Mouse (Mus musculus): ENCODE data around the gene Plscr4.

Gene Plscr4

DNA sequence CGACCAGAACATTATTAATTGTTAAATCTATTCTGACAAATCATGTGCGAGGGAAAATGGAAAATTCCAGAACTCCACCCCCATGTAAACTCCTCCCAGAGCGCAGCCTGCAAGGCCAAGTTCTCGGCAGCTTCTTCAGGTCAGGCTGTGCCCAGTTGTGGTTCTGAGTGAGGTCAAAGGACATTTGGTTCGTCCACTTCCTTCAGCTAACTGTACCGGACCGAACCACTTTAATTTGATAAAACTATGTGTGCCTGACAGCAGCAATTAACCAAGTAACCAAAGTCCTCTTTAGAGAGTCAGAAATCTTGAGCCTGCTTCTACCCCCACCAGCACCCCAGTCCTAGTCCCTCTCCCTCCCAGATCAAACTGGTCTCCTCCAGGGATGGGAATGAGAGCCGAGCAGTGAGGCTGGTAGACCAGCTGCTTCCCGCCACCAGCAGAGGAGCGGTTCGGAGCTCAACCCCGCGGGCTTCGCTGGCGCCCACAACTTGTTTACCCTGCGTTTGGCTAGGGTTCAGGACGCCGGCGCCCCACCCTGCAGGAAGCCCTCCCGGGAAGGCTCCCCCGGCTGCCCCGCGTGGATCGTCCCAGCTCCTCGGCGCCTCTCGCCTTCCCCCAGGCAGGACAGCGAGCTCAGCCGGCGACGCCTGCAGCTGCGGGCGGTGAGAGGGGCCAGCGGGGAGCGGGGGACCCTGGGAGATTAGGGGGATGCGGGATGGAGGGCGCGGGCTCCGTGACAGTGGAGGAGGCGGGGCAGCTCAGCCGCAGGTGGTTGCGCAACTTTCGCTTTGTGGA, at the start of gene Plscr4:
Gene Plscr4 (plus strand): TSS at position 113 of the 798 bp plus-strand sequence.
- DNase-seq (ENCODE audit: low spot score in 2 of 2): peak; percentile 3 to 6

DNA sequence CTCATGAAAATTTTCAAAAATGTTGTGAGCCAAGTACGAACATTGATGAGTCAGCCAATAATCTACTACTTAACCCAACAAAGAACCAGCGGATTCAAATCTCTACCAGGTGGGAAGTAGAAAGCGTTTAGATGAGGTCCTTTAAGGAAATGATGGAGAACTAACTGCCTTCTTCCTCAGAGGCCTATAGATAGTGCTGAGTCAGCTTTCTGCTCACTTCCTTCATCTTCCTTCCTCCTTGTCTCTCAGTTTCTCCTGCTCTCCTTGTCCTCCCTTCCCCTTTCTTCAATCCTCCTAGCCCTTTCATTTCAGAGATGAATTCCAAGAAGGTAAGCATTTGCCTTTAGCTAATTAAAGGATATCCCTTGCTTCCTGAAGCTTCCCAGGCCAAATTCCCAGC, 46.9 kb upstream of the Plscr4 start:
- DNase-seq (ENCODE audit: low spot score in 2 of 2): no peak

DNA sequence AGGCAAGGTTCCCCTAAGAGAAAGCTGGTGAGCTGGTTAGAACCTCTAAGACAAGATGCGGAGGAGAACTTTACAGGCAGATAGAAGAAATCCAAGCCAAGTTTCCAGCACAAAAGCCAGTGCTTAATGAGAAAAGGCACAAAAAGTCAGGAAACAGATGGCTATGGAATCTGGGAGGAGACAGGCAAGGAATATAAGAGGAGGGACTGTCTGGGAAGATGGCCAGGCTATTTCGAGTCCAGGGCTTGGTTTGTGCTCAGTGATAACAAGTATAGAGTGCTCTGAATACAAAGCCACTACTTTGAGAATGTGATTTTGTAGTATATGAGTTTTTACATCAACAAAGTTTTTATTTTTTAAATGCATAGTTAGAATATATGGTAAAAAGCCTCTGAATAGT, 45.1 kb upstream of the Plscr4 start:
- no peak for DNase-seq (ENCODE audit: low spot score in 2 of 2)

DNA sequence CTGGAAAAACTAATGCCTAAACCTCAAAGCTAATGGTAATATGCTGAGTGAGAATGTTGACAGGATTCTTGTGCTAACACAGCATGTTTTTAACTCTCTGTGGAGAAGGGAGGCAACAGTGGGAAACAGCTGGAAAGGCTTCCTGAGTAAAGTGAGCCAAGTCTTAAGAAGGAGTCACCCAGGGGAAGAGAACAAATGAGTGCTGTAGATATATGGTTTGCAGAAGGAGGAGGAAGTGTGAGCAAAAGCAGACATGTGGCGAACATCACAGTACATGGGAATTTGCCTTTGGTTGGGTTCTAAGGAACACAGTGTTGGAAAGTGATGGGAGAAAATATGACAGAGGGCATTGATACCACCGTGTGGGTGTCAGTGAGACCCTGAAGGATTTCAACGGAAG, 43.5 kb upstream of the Plscr4 start:
- no peak for DNase-seq (ENCODE audit: low spot score in 2 of 2)

DNA sequence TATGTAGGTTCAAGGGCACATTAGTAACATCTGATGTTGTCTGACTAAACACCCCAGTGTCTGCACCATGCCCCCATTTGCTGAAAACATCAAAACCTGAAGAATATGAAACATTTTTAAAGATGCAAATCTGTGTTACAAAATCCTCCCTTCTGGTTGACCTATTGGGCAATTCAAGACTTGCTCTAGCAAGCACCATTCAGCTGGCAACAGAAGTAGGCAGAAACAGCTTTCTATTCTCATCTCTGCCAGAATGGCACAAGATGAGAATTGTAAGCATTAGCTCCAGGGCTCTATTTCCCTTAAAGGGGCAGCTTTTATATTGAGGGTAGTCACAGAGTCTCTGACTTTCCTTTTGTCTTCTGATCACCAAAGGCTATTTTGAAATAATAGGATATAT, 19.4 kb upstream of the Plscr4 start:
- DNase-seq (ENCODE audit: low spot score in 2 of 2): no peak

DNA sequence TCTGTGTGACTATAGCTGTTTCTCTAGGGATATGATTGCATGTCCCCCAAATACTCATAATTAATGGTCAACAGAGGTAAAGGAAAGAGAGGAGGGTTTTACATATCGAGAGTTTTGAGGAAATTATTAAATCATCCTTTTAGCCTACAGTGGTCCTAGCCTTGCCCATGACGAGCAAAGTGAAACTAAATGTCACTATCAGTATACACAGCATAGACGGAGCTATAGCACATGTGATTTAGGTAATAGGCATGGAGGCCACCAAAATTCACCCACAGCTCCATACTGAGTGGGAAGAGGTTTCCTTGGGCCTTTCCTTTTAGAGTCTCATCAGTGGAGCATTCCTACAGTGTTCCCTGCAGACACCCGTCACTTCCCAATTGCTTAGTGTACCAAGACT, 15.7 kb upstream of the Plscr4 start:
- no peak for DNase-seq (ENCODE audit: low spot score in 2 of 2)

DNA sequence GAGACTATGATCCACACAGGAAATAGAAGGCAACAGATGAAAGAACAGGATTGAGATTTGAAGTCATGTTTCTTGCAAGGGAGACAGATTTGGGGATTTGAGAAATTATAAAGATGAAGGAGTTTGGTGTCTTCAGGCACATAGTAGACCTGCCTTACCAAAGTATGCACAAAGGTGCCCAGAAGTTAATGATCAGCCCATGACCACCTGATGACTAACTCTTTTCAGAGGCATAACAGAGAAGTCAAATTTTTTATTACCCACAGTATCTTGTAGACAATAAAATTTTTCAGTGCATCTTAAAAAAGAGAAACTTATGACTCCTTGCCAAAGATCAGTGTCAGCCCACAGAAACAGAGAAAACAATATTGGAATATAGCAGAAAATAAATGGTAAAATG, 12.6 kb upstream of the Plscr4 start:
- no peak for DNase-seq (ENCODE audit: low spot score in 2 of 2)

DNA sequence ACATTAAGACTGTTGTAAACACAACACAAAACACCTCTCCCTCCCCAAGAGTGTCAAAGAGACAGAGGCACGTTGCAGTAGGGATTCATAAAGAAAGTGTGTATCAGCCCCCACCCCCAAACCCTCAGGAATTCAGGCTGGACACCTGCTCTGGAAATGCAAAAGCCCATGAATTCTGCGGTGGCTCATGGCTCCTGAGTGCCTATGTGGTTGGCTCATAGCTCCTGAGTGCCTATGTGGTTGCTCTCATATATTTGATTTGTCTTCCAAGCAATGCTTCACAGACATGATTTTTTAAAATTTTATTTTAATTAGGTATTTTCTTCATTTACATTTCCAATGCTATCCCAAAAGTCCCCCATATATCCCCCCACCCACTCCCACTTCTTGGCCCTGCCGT, 568 bp upstream of the Plscr4 start:
- DNase-seq (ENCODE audit: low spot score in 2 of 2): no peak

DNA sequence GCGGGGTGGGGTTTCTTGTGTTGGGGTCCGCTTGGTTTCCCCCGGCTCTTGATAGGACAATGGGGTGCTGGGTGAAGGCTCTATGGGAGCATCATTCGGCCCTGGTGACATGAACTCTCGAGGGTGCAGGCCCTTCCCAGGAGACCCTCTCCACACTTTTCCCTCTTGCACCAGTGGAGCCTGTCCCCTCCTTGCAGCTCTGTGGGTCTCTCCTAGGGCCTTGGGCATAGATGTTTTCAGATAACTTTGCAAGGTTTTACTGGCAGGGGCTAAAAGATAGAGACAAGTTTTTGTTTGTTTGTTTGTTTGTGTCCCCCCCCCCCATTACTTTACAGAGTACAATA, 858 bp downstream of the Plscr4 start:
- no peak for DNase-seq (ENCODE audit: low spot score in 2 of 2)

DNA sequence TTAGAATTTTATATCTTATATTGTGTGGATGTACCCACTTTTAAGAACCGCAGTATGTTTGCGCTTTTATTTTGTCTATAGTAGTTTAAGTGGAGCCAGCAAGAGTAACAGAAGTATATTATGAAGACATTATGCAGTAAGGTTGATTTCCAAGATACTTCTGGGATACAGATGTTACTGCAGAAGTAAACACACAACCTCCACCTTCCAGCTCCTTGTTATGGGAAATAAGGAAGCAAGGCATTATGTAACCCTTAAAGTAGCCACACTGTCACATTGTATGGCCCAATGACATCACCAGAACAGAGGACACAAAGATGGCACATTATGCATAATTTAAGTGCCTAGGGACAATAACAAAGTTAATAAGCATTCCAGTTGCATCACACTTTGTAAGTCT, 1.2 kb downstream of the Plscr4 start:
- DNase-seq (ENCODE audit: low spot score in 2 of 2): no peak

DNA sequence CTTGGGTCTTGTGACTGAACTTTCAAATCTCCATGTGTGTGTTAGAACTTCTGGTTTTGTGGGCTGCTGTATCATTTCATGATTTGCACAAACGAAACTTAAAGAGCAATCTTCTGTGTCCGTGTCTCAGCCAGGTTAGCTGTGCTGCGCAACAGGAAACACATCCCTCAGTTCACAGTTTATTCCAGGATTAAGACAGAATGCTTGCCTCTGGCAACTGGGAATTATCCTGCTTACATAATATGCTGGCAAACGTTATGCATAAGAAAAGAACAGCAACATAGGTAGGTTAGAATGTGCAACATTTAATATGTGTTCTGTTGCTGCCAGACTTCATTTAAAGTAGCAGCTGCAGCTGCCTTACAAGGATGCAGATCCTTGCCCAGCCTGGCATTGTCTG, 10.6 kb downstream of the Plscr4 start:
- no peak for DNase-seq (ENCODE audit: low spot score in 2 of 2)

DNA sequence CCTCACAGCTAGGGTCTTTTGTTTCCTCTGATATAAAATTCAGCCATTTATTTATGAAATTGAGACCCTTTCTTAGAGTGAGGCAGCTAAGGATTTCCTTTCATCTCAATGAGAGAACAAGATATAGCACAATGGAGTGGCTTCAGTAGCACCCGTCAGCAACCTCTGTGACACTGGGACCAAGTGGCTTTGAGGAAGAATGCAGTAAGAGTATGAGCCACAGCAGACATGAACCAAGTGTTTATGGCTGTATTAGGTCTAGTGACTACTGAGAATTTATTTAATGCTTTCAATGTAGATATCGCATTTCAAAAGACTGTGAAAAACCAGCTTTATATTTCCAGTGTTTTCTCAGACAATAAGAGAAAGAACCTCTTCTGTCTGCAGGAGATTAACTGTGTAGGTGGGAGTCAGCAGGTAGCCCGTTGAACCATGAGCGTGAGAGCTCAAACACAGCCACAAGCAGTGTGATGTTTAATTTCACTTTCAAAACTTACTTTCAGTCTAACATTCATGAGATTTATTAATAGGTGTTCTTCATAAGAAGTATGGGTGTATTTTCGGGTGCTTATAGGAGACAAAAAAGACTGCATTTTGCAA, 15.2 kb downstream of the Plscr4 start:
- DNase-seq (ENCODE audit: low spot score in 2 of 2): no peak

DNA sequence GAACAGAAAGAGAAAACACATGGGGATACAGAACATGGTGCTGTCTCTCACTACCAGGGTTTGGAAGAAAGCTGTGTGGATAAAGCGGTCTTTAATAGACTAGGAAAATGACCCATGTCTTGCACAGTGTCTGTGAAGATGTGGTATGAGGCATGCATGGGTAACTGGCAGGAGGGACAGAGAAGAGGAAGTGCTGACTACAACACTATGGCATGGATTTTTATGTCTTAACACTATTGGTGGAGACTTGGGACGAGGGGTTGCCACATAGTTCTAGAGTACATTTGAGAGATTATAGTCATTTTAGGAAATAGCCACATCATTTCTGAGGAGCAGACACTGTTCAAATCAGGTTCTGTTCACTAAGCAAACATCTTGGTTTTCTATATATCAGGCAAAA, 16.0 kb downstream of the Plscr4 start:
- no peak for DNase-seq (ENCODE audit: low spot score in 2 of 2)

DNA sequence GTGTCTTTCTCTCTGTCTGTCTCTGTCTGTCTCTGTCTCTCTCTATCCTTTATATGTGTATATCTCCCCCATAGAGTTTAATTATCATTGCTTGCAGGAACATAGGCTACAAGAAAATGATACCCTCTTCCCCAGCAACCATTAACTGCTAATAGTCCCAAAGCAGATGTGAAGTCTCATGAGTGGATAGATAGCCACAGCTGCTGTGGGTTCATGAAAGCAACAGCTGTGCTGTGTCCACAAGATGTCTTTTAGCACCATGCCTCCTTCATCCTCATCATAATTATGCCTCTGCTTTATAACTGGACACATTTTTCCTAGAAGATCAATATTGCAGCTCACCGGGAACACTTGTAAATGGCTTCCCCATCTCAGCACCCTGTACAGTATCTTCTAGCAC, 17.1 kb downstream of the Plscr4 start:
- DNase-seq (ENCODE audit: low spot score in 2 of 2): no peak

DNA sequence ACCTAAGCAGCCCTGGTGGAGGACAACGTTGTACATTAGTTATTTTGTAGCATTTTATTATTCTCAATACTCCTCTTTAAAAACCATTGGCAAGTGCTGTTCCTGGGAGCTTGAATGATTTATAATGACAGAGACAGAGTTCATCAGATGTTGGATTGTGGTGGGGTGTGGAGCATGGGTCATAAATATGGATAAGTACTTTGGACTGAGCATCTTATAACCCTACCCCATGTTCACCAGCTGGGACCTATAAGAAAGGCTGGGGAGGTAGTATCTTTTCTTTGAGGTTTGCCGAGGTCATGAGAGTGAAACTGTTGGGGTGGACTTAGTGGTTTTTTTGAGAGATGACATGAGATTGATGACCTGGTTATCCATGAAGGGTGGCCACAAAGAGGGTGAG, 24.5 kb downstream of the Plscr4 start:
- no peak for DNase-seq (ENCODE audit: low spot score in 2 of 2)

DNA sequence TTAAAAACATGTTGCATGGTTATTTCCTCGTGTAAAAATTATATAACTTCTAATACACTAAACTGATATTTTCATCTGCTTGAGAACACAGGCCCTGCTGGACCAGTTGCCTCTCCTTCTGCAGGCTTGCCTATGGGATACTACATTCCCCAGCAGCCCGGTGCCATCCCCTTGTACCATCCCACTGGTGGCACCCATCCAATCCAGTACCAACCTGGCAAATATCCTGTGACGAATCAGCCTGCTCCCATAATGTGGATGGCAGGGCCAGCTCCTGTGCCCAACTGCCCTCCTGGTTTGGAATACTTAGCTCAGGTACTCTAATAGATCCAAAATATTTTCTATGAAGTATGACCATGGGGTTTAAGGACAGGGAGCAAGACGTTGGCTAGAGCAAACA, 25.4 kb downstream of the Plscr4 start:
- DNase-seq (ENCODE audit: low spot score in 2 of 2): no peak

DNA sequence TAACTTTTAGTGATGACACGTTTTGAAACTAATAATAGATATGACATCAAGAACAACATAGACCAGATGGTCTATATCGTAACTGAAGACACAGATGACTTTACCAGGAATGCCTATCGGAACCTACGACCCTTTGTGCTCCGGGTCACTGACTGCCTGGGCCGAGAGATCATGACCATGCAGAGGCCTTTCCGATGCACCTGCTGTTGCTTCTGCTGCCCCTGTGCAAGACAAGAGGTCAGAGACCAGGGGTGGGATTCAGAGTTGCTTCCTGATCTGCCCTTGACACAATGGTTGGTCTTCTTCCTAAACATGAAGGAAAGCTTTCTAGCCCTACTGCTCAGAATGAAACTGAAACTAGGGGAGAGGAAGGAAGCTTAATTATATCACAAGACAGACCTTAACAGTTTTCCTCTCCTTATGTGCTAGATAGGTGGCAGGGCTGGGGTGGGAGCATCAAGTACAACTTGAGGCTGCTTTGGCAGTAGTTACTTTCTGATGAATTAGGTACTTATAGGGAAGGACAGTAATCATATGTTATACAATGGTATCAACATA, 27.6 kb downstream of the Plscr4 start:
- no peak for DNase-seq (ENCODE audit: low spot score in 2 of 2)

DNA sequence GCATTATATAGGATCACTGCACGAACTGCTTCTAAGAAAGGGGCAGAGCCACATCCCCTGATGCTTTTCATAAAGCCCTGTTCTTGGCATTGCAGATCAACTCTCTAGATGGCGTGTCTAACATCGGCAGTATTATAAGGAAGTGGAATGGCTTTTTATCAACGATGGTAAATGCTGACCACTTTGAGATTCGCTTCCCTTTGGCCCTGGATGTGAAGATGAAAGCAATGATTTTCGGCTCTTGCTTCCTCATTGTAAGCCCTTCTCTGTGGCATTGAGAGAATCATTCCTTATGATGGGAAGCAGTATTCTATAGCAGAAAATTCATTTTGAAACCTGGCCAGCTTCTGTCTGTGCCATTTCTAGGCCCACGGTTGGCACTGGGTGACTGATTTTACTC, 32.7 kb downstream of the Plscr4 start:
- DNase-seq (ENCODE audit: low spot score in 2 of 2): no peak

DNA sequence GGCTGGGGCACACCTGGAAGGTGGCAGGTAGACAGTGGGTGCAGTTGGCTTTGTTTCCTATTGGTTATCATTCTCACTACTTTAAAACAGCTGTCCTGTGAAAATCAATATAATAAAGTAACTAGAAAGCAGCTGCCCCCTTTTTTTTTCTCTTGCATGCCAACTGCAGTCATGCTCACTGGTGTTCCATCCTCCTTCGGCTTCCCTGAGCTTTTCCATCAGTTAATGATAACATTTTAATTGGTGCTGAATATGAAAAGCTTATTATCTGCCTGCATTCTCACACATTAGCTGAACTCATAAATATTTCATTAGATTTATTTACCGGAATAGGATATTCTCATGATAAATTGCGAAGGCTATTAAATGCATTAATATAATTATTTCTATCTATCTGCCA, 33.1 kb downstream of the Plscr4 start:
- no peak for DNase-seq (ENCODE audit: low spot score in 2 of 2)

DNA sequence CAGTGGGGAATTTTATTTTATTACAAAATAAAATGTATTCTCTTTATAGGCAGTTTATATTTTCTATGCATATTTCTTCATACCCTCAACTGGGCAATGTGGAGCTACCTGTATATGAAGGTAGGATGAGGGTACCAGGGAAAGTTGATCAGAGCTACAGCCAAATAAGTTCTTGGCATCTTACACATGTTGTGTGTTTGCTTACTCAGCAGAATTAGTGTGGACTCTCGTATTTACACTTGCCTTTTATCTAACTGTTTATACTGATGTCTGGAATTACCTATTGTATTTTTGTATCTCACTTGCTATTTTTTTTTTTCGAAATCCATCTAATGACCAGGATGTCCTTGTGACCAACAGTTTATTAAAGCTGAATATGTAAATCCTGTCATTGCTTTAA, 34.1 kb downstream of the Plscr4 start:
- no peak for DNase-seq (ENCODE audit: low spot score in 2 of 2)

DNA sequence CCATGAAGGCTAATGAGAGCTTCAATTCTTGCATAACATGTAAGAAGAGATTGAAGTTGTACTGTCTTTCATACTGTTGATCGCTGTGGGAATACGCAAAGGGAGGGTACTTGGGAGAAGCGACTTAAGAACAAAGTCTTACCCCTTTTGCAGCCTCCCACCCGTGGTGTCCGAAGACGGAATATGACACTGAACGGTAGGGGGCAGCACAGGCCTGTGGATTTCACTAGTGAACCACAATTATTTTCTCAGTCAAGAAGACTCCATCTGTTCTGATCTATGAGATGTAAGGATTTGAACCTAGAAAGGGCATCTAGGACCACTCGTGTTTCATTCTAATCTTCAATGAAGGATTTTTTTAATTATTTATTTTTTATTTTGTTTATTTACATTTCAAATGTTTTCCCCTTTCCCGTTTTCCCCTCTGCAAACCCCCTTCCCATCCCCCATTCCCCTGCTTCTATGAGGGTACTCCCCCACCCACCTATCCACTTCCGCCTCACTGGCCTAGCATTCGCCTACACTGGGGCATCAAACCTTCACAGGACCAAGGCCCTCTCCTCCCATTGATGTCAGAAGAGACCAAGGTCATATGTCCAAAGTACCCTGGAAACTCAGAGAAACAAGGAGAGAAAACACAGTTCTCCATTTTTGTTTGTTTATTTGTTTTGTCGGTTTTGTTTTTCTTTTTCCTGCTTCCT, 42.7 kb downstream of the Plscr4 start:
- DNase-seq (ENCODE audit: low spot score in 2 of 2): peak; percentile 76 to 86

DNA sequence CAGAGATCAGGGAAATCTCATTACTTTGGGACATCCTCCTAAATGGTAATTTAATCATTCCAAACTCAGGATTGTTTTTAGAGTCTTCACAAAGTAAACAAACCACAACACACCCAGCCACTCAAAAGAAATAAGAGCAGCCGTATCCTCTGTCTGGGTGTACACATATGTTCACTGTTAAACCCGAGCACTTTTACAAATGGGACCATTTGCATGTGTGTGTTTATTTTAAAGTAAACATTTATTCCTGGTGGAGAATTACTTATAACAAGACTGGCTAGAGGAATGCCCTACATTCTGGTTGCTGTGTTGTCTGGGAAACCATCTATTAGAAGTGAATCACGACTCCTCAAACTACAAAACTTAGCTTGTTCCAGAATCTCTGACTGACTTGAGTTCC, 47.1 kb downstream of the Plscr4 start:
- DNase-seq (ENCODE audit: low spot score in 2 of 2): no peak

DNA sequence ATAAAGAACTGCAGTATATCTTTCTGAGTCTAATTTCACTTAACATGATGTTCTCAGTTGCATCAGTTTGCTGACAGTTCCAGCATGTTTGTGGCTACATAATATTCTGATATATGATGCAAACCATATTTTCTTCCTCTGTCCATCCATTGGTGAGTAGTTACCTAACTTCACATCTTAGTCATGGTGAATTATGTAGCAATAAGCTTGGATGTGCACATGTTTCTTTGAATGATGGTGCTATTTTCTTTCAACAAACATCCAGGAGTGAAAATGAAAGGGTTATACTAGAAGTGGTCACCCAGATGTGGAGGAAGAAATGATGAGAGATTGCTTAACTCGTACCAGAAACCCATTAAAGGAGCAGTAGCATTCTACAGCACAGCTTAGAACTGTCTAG, 47.7 kb downstream of the Plscr4 start:
- no peak for DNase-seq (ENCODE audit: low spot score in 2 of 2)

Data from frontal cortex, postnatal 25 days (tissue).